16 mouse cellular contexts compared by ENCODE assay signal in the genomic region with DNA sequence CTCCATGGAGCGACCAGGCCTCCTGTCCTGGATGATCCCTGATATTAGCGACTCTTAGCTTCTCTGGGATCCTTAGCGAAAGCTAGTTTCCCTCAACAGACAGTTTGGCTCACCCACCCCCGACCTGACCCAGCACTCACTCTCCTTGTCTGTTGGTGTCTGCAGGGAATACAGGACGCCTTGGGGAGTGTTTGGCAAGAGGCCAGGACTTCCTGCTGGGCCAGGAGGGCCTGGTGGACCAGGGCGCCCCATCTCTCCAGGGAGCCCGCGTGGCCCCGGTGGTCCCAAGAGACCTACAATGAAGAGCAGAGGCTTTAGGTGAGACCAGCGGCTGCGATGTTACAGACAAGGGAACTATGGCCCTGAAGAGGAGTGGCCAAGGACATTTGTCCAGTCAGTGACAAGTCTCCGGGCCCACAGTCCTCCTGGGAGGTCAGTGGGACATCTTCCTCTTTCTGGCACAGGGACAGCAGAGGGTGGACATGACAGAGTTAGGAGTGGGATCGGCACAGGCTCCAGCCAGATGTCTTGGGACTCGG.
DNase-seq lines count a peak whose midpoint lies in the region; ATAC-seq lines count a peak whose summit lies in the region.
"Had no signal": no experiment of that assay in that cellular context is flagged by ENCODE, and none has a peak within 500 bp of the region (broad histone marks: within the 10 kb centered on the region; RNA-seq: fewer than 3 reads in every experiment).

No protein-coding gene starts in this region.

- H3K9me3 ChIP-seq in heart, embryonic 10.5 days = peaks cover 19% of the 10 kb centered on the region
- H3K9me3 ChIP-seq in limb, embryonic 12.5 days = peaks cover 21% of the 10 kb centered on the region
- H3K9me3 ChIP-seq in limb, embryonic 10.5 days (replicated peaks) = peaks cover 11% of the 10 kb centered on the region; the same call in 1 of the 2 replicates
- H3K9me3 ChIP-seq: hindbrain, embryonic 15.5 days; midbrain, embryonic 13.5 days had no signal

- H3K27ac ChIP-seq in heart, embryonic 10.5 days = no peak overlapping the region
- peak overlapping the region; percentile 7; the same call in 1 of the 2 replicates for H3K27ac ChIP-seq in limb, embryonic 12.5 days
- H3K27ac ChIP-seq in limb, embryonic 10.5 days = no peak overlapping the region
- H3K27ac ChIP-seq: embryonic facial prominence, embryonic 12.5 days; hindbrain, embryonic 15.5 days; liver, embryonic 14.5 days; midbrain, embryonic 13.5 days had no signal

- no peaks in the 10 kb centered on the region for H3K4me1 ChIP-seq in heart, embryonic 10.5 days
- no peaks in the 10 kb centered on the region for H3K4me1 ChIP-seq in limb, embryonic 12.5 days (replicated peaks)
- no peaks in the 10 kb centered on the region for H3K4me1 ChIP-seq in limb, embryonic 10.5 days
- H3K4me1 ChIP-seq: embryonic facial prominence, embryonic 12.5 days; hindbrain, embryonic 15.5 days; midbrain, embryonic 13.5 days had no signal

- H3K9ac ChIP-seq in limb, embryonic 12.5 days (replicated peaks) = no peak overlapping the region
- H3K9ac ChIP-seq: embryonic facial prominence, embryonic 12.5 days; hindbrain, embryonic 15.5 days; liver, embryonic 14.5 days; midbrain, embryonic 13.5 days had no signal

- H3K4me3 ChIP-seq in heart, embryonic 10.5 days = no peak overlapping the region
- H3K4me3 ChIP-seq in limb, embryonic 12.5 days (replicated peaks) = no peak overlapping the region
- no peak overlapping the region for H3K4me3 ChIP-seq in limb, embryonic 10.5 days
- H3K4me3 ChIP-seq: embryonic facial prominence, embryonic 12.5 days; hindbrain, embryonic 15.5 days; midbrain, embryonic 13.5 days had no signal

- ATAC-seq in limb, embryonic 12.5 days (ENCODE audit: insufficient number of reproducible peaks, insufficient read depth, low FRiP score, low TSS enrichment, low read depth) = no peak
- ATAC-seq: activated CD4-positive, CD25-positive, alpha-beta regulatory T cell, adult 4 months; forebrain, embryonic 16.5 days; midbrain, embryonic 13.5 days; Patski had no signal

- peaks cover 43% of the 10 kb centered on the region for H3K36me3 ChIP-seq in heart, embryonic 10.5 days
- H3K36me3 ChIP-seq in limb, embryonic 12.5 days = peaks cover 69% of the 10 kb centered on the region
- H3K36me3 ChIP-seq in limb, embryonic 10.5 days = peaks cover 90% of the 10 kb centered on the region
- no peaks in the 10 kb centered on the region for H3K36me3 ChIP-seq in splenic B cell, adult 2 months (ENCODE audit: control insufficient read depth, insufficient read depth, low read length, poor library complexity, severe bottlenecking)
- H3K36me3 ChIP-seq: hindbrain, embryonic 15.5 days; midbrain, embryonic 13.5 days had no signal

- WGBS in heart, embryonic 10.5 days = 65% methylated on average over 14 of the region's 14 CpGs
- WGBS in limb, embryonic 12.5 days = 80% methylated on average over 14 of the region's 14 CpGs
- 78% methylated on average over 14 of the region's 14 CpGs for whole genome bisulfite sequencing in limb, embryonic 10.5 days

- peak; percentile 71 for DNase-seq in heart, embryonic 10.5 days (ENCODE audit: low spot score)
- DNase-seq in heart, adult 8-10 months (ENCODE audit: low spot score) = no peak
- DNase-seq in limb, embryonic 10.5 days (ENCODE audit: low spot score) = no peak
- peak; percentile 22 for DNase-seq in thymus, postnatal 4 days
- DNase-seq in thymus, adult 18-20 months = no peak
- peak; percentile 19 for DNase-seq in splenic B cell, adult 2 months (ENCODE audit: low read depth, low spot score)
- DNase-seq in layer of hippocampus, adult 8-10 months (ENCODE audit: low spot score in 2 of 2) = no peak
- DNase-seq: kidney, adult 2 months had no signal

- H3K4me2 ChIP-seq in limb, embryonic 12.5 days = no peak overlapping the region
- H3K4me2 ChIP-seq: embryonic facial prominence, embryonic 12.5 days; hindbrain, embryonic 15.5 days; midbrain, embryonic 13.5 days had no signal

- no peaks in the 10 kb centered on the region for H3K27me3 ChIP-seq in heart, embryonic 10.5 days (ENCODE audit: insufficient read depth, poor library complexity, severe bottlenecking)
- H3K27me3 ChIP-seq in limb, embryonic 12.5 days = no peaks in the 10 kb centered on the region
- H3K27me3 ChIP-seq in limb, embryonic 10.5 days (ENCODE audit: low read depth, poor library complexity, severe bottlenecking) = no peaks in the 10 kb centered on the region
- H3K27me3 ChIP-seq in splenic B cell, adult 2 months (ENCODE audit: control insufficient read depth, insufficient read depth, low read length, poor library complexity, severe bottlenecking) = no peaks in the 10 kb centered on the region
- H3K27me3 ChIP-seq: embryonic facial prominence, embryonic 12.5 days; hindbrain, embryonic 15.5 days; midbrain, embryonic 13.5 days; Patski had no signal

Comparison
In these comparisons a context has a peak if more than half of its experiments do, and no peak if none do; other contexts are left out.
1. DNase-seq: peak in heart, embryonic 10.5 days (single experiment), thymus, postnatal 4 days (single experiment) and splenic B cell, adult 2 months (single experiment); none in heart, adult 8-10 months (single experiment), limb, embryonic 10.5 days (single experiment), thymus, adult 18-20 months (0 of 2) and layer of hippocampus, adult 8-10 months (0 of 2).